Mouse (Mus musculus): ENCODE results near the gene Exosc10. TPM values are rescaled to one million over a fixed set of nuclear protein-coding genes. Genes with fewer than 3 reads are reported as not detected.

Gene Exosc10
- 10 to 100 TPM; 21.0 to 21.6 TPM for total RNA-seq (2021)
- long read RNA-seq, experiment 1, transcript Exosc10-201 (25 exons, 2,790 nt) = major isoform, 23 of 28 reads
- long read RNA-seq, experiment 1, partial matches to known transcripts = 2 of 28 reads
- long read RNA-seq, experiment 1, other reads (novel, unspliced or antisense) = 3 of 28 reads
- long read RNA-seq, experiment 2, transcript Exosc10-201 (25 exons, 2,790 nt) = major isoform, 21 of 26 reads
- long read RNA-seq, experiment 2, partial matches to known transcripts = 3 of 26 reads
- long read RNA-seq, experiment 2, other reads (novel, unspliced or antisense) = 2 of 26 reads

DNA sequence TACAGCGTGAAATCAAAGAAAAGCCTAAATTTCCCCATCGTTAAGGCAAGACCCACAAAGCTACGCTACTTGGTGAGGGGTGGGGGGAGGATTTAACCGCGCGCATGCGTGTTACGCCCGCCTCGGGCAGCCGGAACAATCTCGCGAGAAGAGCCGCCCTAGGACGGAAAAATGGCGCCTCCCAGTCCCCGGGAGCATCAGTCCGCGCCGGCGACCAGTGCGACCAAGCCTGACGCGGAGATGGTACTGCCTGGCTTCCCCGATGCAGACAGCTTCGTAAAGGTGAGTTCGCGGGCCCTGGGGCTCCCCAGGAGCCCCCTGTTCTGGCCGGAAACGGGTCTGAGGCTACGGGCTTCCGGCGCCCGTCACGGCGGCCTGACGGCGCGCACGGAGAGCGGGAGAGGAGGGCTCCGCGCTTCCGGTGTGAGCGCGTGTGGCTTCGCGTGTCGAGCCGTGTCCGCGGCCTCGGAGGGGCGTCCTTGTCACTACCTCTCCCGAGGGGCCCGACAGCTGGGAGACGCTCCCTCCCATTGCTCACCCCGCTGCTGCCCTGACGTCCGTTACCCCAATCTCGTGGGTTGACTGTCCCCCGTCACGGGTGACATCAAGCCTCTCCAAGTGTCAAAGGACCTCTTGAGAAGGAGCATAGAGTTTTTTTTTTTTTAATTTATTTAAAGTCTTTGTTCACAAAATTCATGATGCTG, at the start of gene Exosc10:
Exosc10 (plus strand) TSS at position 133 of the 704 bp plus-strand sequence.
- intact Hi-C loops (cut with DNase I) = no loop called here
- peak within 1 kb of the TSS; percentile 99 for H3K4me3 ChIP-seq

DNA sequence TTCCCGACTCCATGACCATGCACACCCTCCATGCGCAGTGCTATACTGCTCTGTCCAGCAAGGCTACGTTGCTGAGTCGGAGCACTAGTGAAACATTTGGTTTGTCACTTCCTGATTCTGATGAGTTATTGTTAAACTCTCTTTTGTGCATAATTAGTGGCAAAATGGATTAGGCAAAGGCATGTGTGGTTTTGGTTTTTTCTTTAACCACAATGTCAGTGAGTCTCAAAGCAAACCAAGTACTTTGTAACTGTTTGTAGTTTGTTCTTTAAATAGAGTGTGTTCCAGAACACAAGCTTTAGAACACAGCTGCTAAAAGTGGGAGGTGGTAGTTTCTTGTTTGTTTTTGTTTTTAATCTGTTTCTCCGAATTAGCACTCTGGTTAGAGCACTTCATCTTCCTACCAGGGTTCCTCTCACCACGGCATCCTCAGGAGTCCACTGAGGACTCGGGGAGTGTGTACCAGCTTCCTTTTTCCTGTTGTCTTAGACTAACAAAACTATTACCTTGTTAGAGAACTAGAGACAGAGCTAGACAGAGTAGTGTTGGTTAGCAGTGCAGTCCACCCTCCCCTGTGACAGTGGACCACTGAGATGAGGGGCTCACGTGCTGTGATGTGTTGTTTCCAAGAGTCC, 48.7 kb upstream of the Exosc10 start:
- TF ChIP-seq CTCF (IDR thresholded peaks at IDR 0.05) = no peak
- intact Hi-C loops (cut with DNase I) = no loop called here
- H3K4me3 ChIP-seq = no peak overlapping the region
- H3K27ac ChIP-seq = peak overlapping the region; percentile 83
- DNase-seq = no peak

More for the DNA sequence above, at the start of gene Exosc10:
- DNase-seq = peak; percentile 93
- TF ChIP-seq CTCF (IDR thresholded peaks at IDR 0.05) = no peak
- H3K27ac ChIP-seq = peak within 1 kb of the TSS; percentile 98

DNA sequence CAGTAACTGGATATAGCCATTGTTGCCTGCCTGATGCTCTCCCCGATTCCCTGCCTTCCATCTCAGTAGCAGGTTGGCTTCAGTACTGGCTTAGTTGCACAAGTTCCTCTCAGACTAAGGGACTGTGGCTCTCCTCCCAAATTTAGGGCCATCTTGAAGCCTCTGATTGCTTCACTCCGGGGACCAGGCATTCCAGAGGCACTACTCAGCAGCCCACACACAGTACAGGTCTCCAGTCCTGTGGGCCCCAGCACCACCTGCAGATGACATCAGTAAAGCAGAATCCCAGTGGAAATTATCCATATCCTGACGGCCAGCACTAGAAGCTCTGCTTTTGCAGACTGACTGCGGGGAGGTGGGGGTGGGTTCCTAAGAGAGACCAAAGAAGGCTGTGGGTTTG, 47.5 kb upstream of the Exosc10 start:
- intact Hi-C loops (cut with DNase I) = no loop called here
- no peak for TF ChIP-seq CTCF (IDR thresholded peaks at IDR 0.05)
- Histone ChIP-seq H3K4me3 (no peak overlapping the region), H3K27ac (peak overlapping the region; percentile 83)
- peak; percentile 75 for DNase-seq

DNA sequence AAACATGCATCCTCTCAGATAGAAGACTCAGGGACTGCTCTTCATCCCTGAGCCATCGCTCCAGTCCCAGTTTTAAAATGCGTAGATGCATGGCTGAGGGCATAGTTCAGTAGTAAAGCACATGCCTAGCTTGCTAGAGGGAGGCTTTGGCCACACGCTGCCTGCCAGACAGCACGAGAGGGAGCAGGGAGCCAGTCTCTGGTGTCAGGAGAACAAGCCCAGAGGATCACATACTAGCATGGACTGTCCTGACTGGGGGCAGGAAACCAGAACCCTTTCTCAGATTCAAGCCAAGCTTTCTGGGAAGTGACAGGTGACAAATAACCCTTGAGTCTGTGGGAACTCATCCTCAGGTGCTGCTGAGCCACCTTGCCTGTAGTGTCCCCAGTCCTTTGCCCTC, 46.9 kb upstream of the Exosc10 start:
- no peak overlapping the region for H3K4me3 ChIP-seq
- peak overlapping the region; percentile 83 for H3K27ac ChIP-seq
- peak; percentile 74 for DNase-seq
- TF ChIP-seq CTCF (IDR thresholded peaks at IDR 0.05) = no peak
- intact Hi-C loops (cut with DNase I) = no loop called here

DNA sequence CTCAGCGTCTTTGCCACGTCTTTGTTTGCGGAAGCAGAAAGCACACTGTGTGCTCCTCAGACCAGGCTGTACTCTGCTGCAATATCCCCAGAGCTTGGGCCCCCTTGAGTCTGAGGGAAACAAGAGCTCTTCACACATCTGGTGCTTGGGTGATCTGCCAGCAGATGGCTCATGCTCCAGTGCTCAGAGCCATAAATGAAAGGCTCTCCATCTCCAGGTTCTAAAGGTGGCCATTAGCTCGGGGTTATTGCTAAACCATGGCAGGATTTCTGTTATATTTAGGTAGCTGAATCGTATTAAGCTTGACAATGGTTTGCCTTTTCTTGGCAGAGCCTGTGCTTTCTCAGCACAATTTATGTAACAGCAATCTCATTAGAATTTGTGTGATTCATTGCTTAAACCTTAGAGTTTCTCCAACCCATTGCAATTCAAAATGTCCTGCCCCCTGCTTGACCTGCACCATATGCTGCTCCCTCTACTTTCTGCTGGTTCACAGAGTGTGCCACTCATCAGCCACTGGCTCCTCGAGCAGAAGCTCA, 45.1 kb upstream of the Exosc10 start:
- TF ChIP-seq CTCF (IDR thresholded peaks at IDR 0.05) = no peak

DNA sequence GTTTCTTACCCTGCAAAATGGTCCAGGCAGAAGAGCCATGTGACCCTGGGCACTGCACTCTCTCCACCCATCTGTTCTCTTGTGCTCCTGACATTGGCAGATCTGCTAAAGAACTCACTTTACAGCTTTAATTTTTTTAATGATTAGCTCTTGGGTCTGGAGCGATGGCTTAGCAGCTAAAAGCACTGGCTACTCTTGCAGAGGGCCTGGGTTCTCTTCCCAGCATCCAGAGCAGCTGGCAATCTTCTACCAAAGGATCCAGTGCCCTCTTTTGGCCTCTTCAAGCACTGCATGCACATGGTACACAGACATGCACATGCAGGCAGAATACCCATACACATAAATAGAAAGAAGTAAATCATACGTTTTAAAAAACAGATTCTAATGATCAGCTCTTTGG, 42.9 kb upstream of the Exosc10 start:
- peak; percentile 64 for TF ChIP-seq CTCF (IDR thresholded peaks at IDR 0.05)
- no peak for DNase-seq
- Histone ChIP-seq H3K4me3 (no peak overlapping the region), H3K27ac (peak overlapping the region; percentile 83)
- intact Hi-C loops (cut with DNase I) = no loop called here

More for the DNA sequence above, 45.1 kb upstream of the Exosc10 start:
- Histone ChIP-seq H3K27ac (peak overlapping the region; percentile 83), H3K4me3 (no peak overlapping the region)
- peak; percentile 71 for DNase-seq
- intact Hi-C loops (cut with DNase I) = no loop called here

DNA sequence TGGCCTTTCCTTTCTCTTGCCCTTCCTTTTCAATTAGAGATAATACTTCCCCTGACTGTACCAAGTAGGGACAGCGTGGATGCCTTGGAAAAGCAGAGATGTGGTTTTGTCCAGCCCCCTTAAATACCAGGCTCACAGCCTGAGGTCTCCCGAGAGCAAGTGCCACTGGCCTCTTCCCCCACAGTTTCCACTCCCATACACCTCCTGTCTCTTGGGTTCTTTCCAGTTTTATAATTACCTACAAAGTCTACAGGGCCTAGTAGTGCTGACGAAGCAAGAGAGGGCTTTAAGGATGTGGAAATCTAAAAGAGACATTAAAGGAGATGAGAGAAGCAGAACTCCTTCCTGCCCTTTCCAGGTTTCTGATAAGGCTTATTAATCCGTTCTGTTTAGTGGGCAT, 40.4 kb upstream of the Exosc10 start:
- TF ChIP-seq CTCF (IDR thresholded peaks at IDR 0.05) = no peak
- DNase-seq = no peak
- Histone ChIP-seq H3K4me3 (no peak overlapping the region), H3K27ac (peak overlapping the region; percentile 74)
- intact Hi-C loops (cut with DNase I) = no loop called here

DNA sequence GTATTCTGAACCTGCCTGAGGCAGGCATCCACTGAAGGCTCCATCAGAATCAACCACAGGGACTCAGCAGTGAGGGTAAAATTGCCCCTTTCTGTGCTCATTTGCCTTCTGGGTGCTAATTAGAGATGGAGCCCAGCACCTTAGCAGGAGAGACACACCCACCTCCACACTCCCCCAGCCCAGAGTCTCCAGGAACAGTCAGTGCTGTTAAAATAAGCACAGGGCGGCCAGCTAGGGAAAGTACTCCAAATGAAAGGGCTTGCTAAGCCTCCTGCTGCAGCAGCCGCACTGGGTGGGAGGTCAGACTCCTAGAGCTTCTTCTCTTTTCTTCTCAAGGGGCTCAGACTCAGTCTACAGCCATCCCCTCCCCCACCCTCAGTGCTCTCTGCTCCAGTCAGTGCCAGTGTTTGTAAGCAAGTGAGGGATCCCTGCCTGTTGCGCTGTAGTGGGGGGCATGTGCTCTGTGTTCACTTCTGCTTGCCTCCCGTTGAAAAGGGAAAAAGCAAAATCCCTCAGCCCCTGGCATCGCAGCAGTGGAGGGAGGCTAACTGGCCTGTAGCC, 39.9 kb upstream of the Exosc10 start:
- DNase-seq = no peak
- Histone ChIP-seq H3K4me3 (no peak overlapping the region), H3K27ac (peak overlapping the region; percentile 74)
- intact Hi-C loops (cut with DNase I) = no loop called here
- TF ChIP-seq CTCF (IDR thresholded peaks at IDR 0.05) = no peak

DNA sequence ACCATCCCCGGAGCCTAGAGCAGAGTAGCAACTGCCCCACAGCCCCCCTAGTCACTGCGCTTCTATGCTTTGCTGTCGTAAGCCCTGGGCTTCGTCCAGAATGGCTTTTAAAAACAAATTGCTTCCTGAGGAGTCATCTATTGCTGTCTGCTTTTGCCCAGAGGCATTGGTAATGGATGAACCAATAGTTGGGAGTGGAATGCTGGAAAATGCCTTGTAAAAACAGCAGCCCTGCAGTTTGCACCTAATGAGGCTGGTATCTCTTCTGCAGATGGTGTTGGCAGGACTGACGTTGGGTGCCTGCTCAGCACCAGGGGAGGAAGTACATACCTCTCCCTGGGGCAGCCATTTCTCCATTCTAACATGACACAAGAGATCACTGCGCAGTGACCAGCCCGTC, 34.7 kb upstream of the Exosc10 start:
- Histone ChIP-seq H3K4me3 (no peak overlapping the region), H3K27ac (peak overlapping the region; percentile 69)
- DNase-seq = no peak
- intact Hi-C loops (cut with DNase I) = no loop called here
- no peak for TF ChIP-seq CTCF (IDR thresholded peaks at IDR 0.05)

DNA sequence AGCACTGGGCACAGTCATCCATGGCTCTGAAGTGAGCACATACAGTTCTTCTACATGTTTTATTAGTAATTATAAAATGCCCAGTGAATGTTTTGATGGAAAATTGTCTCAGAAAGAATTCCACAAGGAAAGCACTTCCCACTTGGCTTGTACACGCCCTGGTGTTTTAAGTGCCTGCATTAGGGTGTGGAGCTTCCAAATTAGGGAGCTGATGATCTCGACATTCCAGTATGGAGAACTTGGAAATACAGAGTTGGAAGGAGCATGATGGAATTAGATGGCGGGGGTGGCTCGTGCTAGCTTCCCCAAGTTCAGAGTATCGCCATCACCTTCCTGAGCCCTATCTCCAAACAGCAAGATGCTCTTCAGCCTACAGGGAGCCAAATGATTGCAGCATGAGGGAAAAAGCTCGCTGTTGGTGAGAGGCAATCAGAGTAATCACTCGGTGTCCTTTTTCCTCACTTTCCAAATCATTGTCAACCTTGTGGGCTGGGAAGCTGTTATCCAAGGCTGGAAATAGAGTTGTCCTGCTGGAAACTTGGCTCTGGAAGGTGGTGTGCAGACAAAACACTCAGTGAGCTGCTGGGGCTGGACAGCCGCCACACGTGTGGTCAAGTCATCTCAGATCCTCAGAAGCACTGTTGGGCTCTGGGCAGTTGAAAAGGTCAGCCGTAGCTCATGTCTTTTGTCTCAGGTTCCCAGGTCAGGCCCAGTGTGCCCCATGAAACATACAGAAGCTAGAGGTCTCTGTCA, 30.9 kb upstream of the Exosc10 start:
- peak; percentile 67 for DNase-seq
- TF ChIP-seq CTCF (IDR thresholded peaks at IDR 0.05) = no peak
- Histone ChIP-seq H3K27ac (peak overlapping the region; percentile 80), H3K4me3 (no peak overlapping the region)
- intact Hi-C loops (cut with DNase I) = no loop called here

DNA sequence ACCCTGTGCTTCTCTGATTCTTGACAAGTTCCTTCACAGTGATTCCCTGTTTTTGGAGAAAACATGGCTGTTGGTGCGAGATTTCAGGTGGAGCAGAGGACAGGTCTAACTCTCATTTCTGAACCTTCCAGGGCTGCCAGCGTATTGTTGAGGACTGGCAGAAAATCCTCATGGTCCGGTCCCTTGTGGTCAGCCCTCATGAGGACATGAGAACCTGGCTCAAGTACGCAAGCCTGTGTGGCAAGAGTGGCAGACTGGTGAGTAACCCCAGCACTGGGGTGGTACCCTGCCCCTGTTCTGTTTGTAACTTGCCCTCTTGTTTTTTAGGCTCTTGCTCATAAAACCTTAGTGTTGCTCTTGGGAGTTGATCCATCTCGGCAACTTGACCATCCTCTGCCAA, 27.9 kb upstream of the Exosc10 start:
- no peak for TF ChIP-seq CTCF (IDR thresholded peaks at IDR 0.05)
- Histone ChIP-seq H3K27ac (peak overlapping the region; percentile 73), H3K4me3 (no peak overlapping the region)
- no peak for DNase-seq
- intact Hi-C loops (cut with DNase I) = no loop called here

DNA sequence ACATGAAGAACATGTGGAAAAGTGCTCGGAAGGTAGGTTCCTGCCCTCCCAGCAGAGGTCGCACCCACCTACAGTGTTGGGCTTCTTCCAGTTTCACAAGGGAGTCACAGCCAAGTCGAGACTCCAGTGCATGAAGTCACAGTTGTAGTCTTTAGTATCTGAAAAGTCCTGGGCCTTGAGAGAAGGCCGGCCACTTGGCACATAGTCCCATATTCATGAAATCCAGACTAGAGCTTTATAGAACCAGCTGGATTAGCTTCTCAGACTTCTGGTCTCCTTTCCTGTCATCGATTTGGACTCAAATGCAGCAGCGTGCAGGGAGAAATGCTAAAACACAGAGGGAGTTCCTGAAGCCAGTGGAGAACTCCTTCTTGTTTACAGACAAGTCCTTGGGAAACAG, 27.5 kb upstream of the Exosc10 start:
- intact Hi-C loops (cut with DNase I) = no loop called here
- Histone ChIP-seq H3K27ac (peak overlapping the region; percentile 73), H3K4me3 (no peak overlapping the region)
- no peak for DNase-seq
- no peak for TF ChIP-seq CTCF (IDR thresholded peaks at IDR 0.05)
